Mouse (Mus musculus) megakaryocyte, embryonic 14.5 days (primary cell): ENCODE results near the gene E130309D02Rik.

Source experiments
- FLI1 ChIP-seq: IDR thresholded peaks from 2 replicates; pipeline ENCODE4 v1.6.1; 2012; ENCODE audit warnings: low read length, inconsistent platforms, mixed read lengths
- GATA1 ChIP-seq: IDR thresholded peaks from 3 replicates; pipeline ENCODE4 v1.6.1; 2012; ENCODE audit warnings: mixed read lengths, low read length, inconsistent platforms, borderline replicate concordance

- TF ChIP-seq FLI1 (no peak), GATA1 (no peak)
These were observed 18.7 kb upstream of the E130309D02Rik start for GRCm38 (mm10) chr5:143333872-143334271.
